Mouse (Mus musculus): ENCODE data around the gene Baz2a. TPM values are rescaled to one million over a fixed set of nuclear protein-coding genes. Genes with fewer than 3 reads are reported as not detected.
A peak's percentile ranks its signal among the peaks of the same experiment; 100 is the strongest.
"Not testable (repeated sequence)": the region's sequence is repeated elsewhere in the genome, so short reads cannot be mapped to it uniquely, and the experiment has no call there.

Gene Baz2a
- polyA plus RNA-seq, 1 experiment, result 100 TPM

DNA sequence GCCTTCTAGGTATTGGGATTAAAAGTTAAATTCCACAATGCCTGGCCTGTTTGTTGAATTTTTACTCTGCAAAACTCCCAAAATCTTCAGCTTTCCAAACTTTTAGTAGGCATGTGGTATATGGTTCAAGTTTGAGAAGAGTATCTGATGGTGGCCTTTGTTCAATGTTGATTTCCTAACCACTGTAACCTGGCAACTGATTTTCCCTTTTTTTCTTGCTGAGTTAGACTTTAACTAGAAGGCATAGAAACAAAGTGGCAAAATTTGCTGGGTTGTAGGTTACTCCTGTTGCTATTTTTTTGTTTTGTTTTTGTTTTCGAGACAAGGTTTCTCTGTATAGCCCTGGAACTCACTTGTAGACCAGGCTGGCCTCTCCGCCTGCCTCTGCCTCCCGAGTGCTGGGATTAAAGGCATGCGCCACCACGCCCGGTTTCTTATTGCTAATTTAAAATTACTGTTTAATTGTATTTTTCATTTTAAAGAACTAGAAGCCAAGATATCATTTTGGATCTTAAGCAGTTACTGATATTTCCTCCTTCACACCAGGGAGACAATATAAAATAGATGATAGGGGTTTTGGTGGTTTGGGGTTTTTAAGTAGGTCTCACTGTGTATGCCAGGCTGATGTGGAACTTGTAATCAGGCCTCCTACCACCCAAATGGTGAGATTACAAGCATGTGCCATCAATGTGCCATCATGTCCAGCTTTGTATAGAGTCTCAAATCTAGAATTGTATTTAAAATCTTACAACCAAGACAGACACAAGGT lies 29.0 kb upstream of the Baz2a start:
- Histone ChIP-seq H3K27me3 (ENCODE audit: control insufficient read depth, insufficient read depth, low read length) (no peaks in the 10 kb centered on the region), H3K4me1 (ENCODE audit: control insufficient read depth, insufficient read depth, low read length) (peaks cover 2% of the 10 kb centered on the region), H3K27ac (ENCODE audit: control insufficient read depth, insufficient read depth, low read depth, low read length) (no peak overlapping the region), H3K4me3 (ENCODE audit: control insufficient read depth, low read depth, low read length) (no peak overlapping the region; the same call in 1 of the 2 replicates), H3K36me3 (ENCODE audit: control insufficient read depth, insufficient read depth, low read length) (peaks cover 4% of the 10 kb centered on the region)
- TF ChIP-seq POLR2A (IDR thresholded peaks at IDR 0.05; ENCODE audit: control insufficient read depth, low read depth, low read length) (no peak), CTCF (IDR thresholded peaks at IDR 0.05; ENCODE audit: control insufficient read depth, insufficient read depth, insufficient replicate concordance, low read depth, low read length) (no peak)

GRCm38 (mm10) chr10:128066072-128066471 lies 25.3 kb upstream of the Baz2a start:
- TF ChIP-seq CTCF (IDR thresholded peaks at IDR 0.05; ENCODE audit: control insufficient read depth, insufficient read depth, insufficient replicate concordance, low read depth, low read length) (no peak), POLR2A (IDR thresholded peaks at IDR 0.05; ENCODE audit: control insufficient read depth, low read depth, low read length) (no peak)
- no peak overlapping the region for H3K4me3 ChIP-seq (ENCODE audit: control insufficient read depth, low read depth, low read length)
- H3K27me3 ChIP-seq (ENCODE audit: control insufficient read depth, insufficient read depth, low read length), result no peaks in the 10 kb centered on the region
- H3K36me3 ChIP-seq (ENCODE audit: control insufficient read depth, insufficient read depth, low read length), result no peaks in the 10 kb centered on the region; the same call in 1 of the 2 replicates
- H3K4me1 ChIP-seq (ENCODE audit: control insufficient read depth, insufficient read depth, low read length), result no peaks in the 10 kb centered on the region; the same call in 1 of the 2 replicates
- no peak overlapping the region for H3K27ac ChIP-seq (ENCODE audit: control insufficient read depth, insufficient read depth, low read depth, low read length)

DNA sequence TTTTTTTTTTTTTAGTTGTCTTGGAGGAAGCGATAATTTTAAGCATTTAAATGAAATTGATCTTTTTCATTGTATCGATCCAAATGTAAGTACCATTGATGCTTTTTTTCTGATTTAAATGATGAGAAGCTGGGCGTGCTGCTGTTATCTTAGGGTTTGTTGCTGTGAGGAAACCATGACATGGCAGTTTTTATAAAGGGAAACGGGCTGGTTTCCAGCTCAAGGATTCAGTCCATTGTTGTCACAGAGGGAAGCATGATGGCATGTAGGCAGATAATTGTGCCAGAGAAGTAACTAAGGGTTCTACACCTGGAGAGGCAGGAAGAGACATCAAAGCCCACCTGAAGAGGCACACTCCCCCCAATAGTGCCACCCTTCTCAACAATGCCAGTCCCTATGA lies 22.2 kb upstream of the Baz2a start:
- no peak for TF ChIP-seq CTCF (IDR thresholded peaks at IDR 0.05; ENCODE audit: control insufficient read depth, insufficient read depth, insufficient replicate concordance, low read depth, low read length)
- TF ChIP-seq POLR2A (IDR thresholded peaks at IDR 0.05; ENCODE audit: control insufficient read depth, low read depth, low read length), result no peak
- H3K4me1 ChIP-seq (ENCODE audit: control insufficient read depth, insufficient read depth, low read length), result no peaks in the 10 kb centered on the region
- peaks cover 1% of the 10 kb centered on the region; the same call in 1 of the 2 replicates for H3K36me3 ChIP-seq (ENCODE audit: control insufficient read depth, insufficient read depth, low read length)
- H3K27me3 ChIP-seq (ENCODE audit: control insufficient read depth, insufficient read depth, low read length), result no peaks in the 10 kb centered on the region
- no peak overlapping the region for H3K27ac ChIP-seq (ENCODE audit: control insufficient read depth, insufficient read depth, low read depth, low read length)
- H3K4me3 ChIP-seq (ENCODE audit: control insufficient read depth, low read depth, low read length), result no peak overlapping the region

DNA sequence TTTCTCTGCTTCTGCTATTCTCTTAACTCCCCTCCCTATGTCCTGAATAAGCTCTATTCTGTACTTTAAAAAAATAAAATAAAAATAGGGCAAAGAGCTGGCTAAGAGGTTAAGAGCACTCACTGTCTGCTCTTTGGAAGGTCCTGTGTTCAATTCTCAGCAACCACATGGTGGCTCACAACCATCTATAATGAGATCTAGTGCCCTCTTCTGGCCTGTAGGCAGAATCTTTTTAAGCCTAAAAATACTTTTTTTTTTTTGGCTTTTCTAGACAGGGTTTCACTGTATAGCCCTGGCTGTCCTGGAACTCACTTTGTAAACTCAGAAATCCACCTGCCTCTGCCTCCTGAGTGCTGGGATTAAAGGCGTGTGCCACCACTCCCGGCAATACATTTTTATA lies 20.9 kb upstream of the Baz2a start:
- H3K36me3 ChIP-seq (ENCODE audit: control insufficient read depth, insufficient read depth, low read length); H3K27me3 ChIP-seq (ENCODE audit: control insufficient read depth, insufficient read depth, low read length); H3K27ac ChIP-seq (ENCODE audit: control insufficient read depth, insufficient read depth, low read depth, low read length): not testable (repeated sequence)

DNA sequence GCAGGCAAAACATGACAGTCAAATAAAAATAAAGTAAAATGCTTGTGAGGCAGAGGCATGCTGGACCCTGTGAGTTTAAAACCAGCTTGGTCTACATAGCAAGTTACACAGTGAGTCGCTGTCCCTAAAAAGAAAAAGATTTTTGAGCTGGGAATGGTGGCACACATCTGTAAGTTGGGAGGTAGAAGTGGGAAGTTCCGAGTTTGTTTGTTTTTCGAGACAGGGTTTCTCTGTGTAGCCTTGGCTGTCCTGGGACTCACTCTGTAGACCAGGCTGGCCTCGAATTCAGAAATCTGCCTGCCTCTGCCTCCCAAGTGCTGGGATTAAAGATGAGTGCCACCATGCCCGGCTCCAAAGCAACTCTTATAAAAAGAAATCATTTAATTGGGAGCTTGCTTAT lies 13.1 kb upstream of the Baz2a start:
- not testable (repeated sequence) for H3K27ac ChIP-seq (ENCODE audit: control insufficient read depth, insufficient read depth, low read depth, low read length); H3K4me3 ChIP-seq (ENCODE audit: control insufficient read depth, low read depth, low read length); H3K27me3 ChIP-seq (ENCODE audit: control insufficient read depth, insufficient read depth, low read length); H3K4me1 ChIP-seq (ENCODE audit: control insufficient read depth, insufficient read depth, low read length); H3K36me3 ChIP-seq (ENCODE audit: control insufficient read depth, insufficient read depth, low read length)

More for the DNA sequence above, 20.9 kb upstream of the Baz2a start:
- H3K4me1 ChIP-seq (ENCODE audit: control insufficient read depth, insufficient read depth, low read length); H3K4me3 ChIP-seq (ENCODE audit: control insufficient read depth, low read depth, low read length): not testable (repeated sequence)

DNA sequence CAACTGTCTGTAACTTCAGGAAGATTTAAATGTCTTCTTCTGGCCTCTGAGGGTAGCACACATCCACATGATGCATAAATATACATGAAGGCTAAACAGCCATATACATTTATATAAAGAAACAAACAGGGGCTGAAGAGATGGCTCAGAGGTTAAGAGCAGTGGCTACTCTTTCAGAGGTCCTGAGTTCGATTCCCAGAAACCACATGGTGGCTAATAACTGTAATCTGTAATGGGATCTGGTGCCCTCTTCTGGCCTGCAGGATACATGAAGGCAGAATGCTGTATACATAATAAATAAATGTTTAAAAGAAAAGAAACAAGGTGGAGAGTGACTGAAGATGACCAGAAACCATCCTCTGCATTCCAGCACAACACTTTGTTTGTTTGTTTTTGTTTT lies 10.9 kb upstream of the Baz2a start:
- TF ChIP-seq CTCF (IDR thresholded peaks at IDR 0.05; ENCODE audit: control insufficient read depth, insufficient read depth, insufficient replicate concordance, low read depth, low read length), result no peak
- TF ChIP-seq POLR2A (IDR thresholded peaks at IDR 0.05; ENCODE audit: control insufficient read depth, low read depth, low read length), result no peak
- no peak overlapping the region for H3K4me3 ChIP-seq (ENCODE audit: control insufficient read depth, low read depth, low read length)

GRCm38 (mm10) chr10:128081807-128082476 lies 9.4 kb upstream of the Baz2a start:
- peak overlapping the region; percentile 95 for H3K27ac ChIP-seq (ENCODE audit: control insufficient read depth, insufficient read depth, low read depth, low read length)
- H3K27me3 ChIP-seq (ENCODE audit: control insufficient read depth, insufficient read depth, low read length), result no peaks in the 10 kb centered on the region
- H3K4me3 ChIP-seq (ENCODE audit: control insufficient read depth, low read depth, low read length), result peak overlapping the region; percentile 98; the same call in 1 of the 2 replicates

More for the DNA sequence above, 10.9 kb upstream of the Baz2a start:
- Histone ChIP-seq H3K27me3 (ENCODE audit: control insufficient read depth, insufficient read depth, low read length) (no peaks in the 10 kb centered on the region), H3K27ac (ENCODE audit: control insufficient read depth, insufficient read depth, low read depth, low read length) (no peak overlapping the region), H3K4me1 (ENCODE audit: control insufficient read depth, insufficient read depth, low read length) (no peaks in the 10 kb centered on the region; the same call in none of the 2 replicates), H3K36me3 (ENCODE audit: control insufficient read depth, insufficient read depth, low read length) (peaks cover 2% of the 10 kb centered on the region)

More at GRCm38 (mm10) chr10:128081807-128082476, 9.4 kb upstream of the Baz2a start:
- peaks cover 7% of the 10 kb centered on the region for H3K36me3 ChIP-seq (ENCODE audit: control insufficient read depth, insufficient read depth, low read length)
- no peaks in the 10 kb centered on the region; the same call in none of the 2 replicates for H3K4me1 ChIP-seq (ENCODE audit: control insufficient read depth, insufficient read depth, low read length)
- no peak for TF ChIP-seq POLR2A (IDR thresholded peaks at IDR 0.05; ENCODE audit: control insufficient read depth, low read depth, low read length)
- no peak for TF ChIP-seq CTCF (IDR thresholded peaks at IDR 0.05; ENCODE audit: control insufficient read depth, insufficient read depth, insufficient replicate concordance, low read depth, low read length)
